Mouse (Mus musculus) ES-Bruce4 (cell line): ENCODE results near the gene Plekha5.

Source experiments
- CTCF ChIP-seq: IDR thresholded peaks from one replicate; pipeline ENCODE4 v1.8.1; 2011; ENCODE audit warnings: low read depth, low read length
- POLR2A ChIP-seq: IDR thresholded peaks from one replicate; pipeline ENCODE4 v1.8.1; 2011; ENCODE audit warnings: low read length; ENCODE audit not compliant: insufficient read depth

- no peak for TF ChIP-seq CTCF
- TF ChIP-seq POLR2A: no peak
These were observed 65.7 kb downstream of the Plekha5 start for GRCm38 (mm10) chr6:140489570-140489969.
